Mouse (Mus musculus) lung, adult 2 months (tissue): Measurements from ENCODE around the gene Lrfn2.

Source experiments
- CTCF ChIP-seq: fragments of 200-500 bp; IDR thresholded peaks from 2 replicates; pipeline ENCODE4 v1.5.1; 2011; ENCODE audit warnings: mild to moderate bottlenecking, low read length, control low read depth; ENCODE audit not compliant: insufficient read depth
- POLR2A ChIP-seq: fragments of 200-500 bp; IDR thresholded peaks from 2 replicates; pipeline ENCODE4 v1.6.1; 2011; ENCODE audit warnings: low read depth, mild to moderate bottlenecking, control low read depth, low read length, borderline replicate concordance; ENCODE audit errors: extremely low read depth

DNA sequence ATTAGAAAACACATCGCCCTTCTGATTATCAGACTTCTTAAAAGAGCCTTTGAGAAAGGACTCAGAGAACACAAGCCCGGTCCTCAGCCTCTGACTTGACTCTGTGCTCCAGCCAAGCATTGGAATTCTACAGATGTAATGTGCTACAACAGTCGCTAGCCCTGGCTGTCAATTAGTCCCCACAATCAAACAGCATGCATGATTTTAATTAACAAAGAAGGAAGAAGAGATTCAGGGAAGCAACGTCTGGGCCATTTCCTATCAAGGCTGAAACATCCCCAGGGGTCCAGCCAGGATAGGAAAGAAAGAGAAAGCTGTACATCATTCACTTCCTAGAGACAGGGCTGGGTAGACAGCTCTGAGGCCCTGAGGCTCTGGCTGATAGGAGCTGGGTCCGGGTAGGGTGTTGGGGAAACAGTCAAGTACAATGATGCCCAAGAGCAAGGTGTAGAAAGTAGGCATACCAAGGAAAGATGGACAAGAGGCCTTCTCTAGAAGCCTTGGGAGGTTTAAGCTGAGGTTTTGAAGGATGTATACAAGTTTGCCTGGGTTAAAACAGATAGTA lies 101.6 kb downstream of the Lrfn2 start:
- TF ChIP-seq CTCF = no peak
- no peak for TF ChIP-seq POLR2A
